Mouse (Mus musculus) C2C12 (cell line): ENCODE measurements around the gene Rplp2. TPM values are rescaled to one million over a fixed set of nuclear protein-coding genes. Genes with fewer than 3 reads are reported as not detected.

Experiments
- H3K27me3 ChIP-seq: one replicate; pipeline ENCODE4 v1.6.1; 2011; ENCODE audit not compliant: control insufficient read depth, insufficient read depth, insufficient read length
- H3K36me3 ChIP-seq: one replicate; pipeline ENCODE4 v1.6.1; 2011; ENCODE audit not compliant: control insufficient read depth, insufficient read depth
- H3K4me3 ChIP-seq: one replicate; pipeline ENCODE4 v1.5.1; 2011; ENCODE audit warnings: mild to moderate bottlenecking, control low read depth; ENCODE audit not compliant: poor library complexity, insufficient read depth, severe bottlenecking
- H3K79me2 ChIP-seq: one replicate; pipeline ENCODE4 v1.6.1; 2011; ENCODE audit not compliant: control insufficient read depth, insufficient read depth
- H3K79me3 ChIP-seq: one replicate; pipeline ENCODE4 v1.6.1; 2011; ENCODE audit warnings: low read depth, control low read depth
- H3ac ChIP-seq: one replicate; pipeline ENCODE3; 2011; ENCODE audit warnings: low read depth; ENCODE audit not compliant: control insufficient read depth, insufficient read length
- CEBPB ChIP-seq: IDR thresholded peaks from one replicate; pipeline ENCODE4 v1.6.1; 2011; ENCODE audit warnings: low read depth, mild to moderate bottlenecking, control low read depth, moderate library complexity
- CTCF ChIP-seq: IDR thresholded peaks from one replicate; pipeline ENCODE4 v1.5.1; 2011; ENCODE audit not compliant: control insufficient read depth, insufficient read depth, insufficient read length
- FOSL1 ChIP-seq: IDR thresholded peaks from one replicate; pipeline ENCODE4 v1.8.0; 2011; ENCODE audit warnings: mild to moderate bottlenecking, low read length; ENCODE audit not compliant: poor library complexity, insufficient read depth, severe bottlenecking
- MAX ChIP-seq: IDR thresholded peaks from one replicate; pipeline ENCODE4 v1.6.1; 2011; ENCODE audit warnings: mild to moderate bottlenecking, control low read depth
- MYOD1 ChIP-seq: IDR thresholded peaks from one replicate; pipeline ENCODE4 v1.6.1; 2011; ENCODE audit warnings: low read depth; ENCODE audit not compliant: control insufficient read depth, insufficient read length
- MYOG ChIP-seq: IDR thresholded peaks from one replicate; pipeline ENCODE4 v1.6.1; 2011; ENCODE audit not compliant: control insufficient read depth, insufficient read length; ENCODE audit errors: extremely low read depth
- USF1 ChIP-seq: IDR thresholded peaks from one replicate; pipeline ENCODE4 v1.6.1; 2011; ENCODE audit warnings: low read depth, mild to moderate bottlenecking, control low read depth, moderate library complexity
- polyA plus RNA-seq: library from polyadenylated mRNA; unstranded; fragments of >200 nt; fragmentation: generic; extraction: Trizol; gene quantifications from one replicate; pipeline ENCODE4 v1.2.1, GENCODE M21; 2012; ENCODE audit warnings: missing spikeins

Rplp2 gene
- polyA plus RNA-seq, 1 experiment: 4,785 TPM

DNA sequence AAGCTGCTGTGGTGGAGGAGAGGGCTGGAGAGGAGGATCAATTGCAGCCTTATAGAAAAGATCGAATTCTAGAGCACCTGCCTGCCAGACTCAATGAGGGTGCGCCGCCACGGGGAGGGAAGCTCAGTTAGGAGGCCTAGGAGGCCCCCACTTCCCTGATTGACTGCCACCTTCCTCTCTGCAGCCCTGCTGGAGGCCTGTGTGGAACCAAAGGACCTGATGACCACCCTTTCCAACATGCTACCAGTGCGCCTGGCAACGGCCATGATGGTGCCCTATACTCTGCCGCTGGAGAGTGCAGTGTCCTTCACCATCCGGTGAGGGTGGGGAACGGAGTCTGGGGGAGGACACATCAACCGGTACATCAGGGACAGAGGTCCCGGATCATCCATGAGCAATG, 11.5 kb downstream of the Rplp2 start:
- no peaks in the 10 kb centered on the region for H3K27me3 ChIP-seq
- TF ChIP-seq USF1: no peak
- no peak for TF ChIP-seq FOSL1
- no peak for TF ChIP-seq MYOD1
- no peak for TF ChIP-seq MAX
- no peak for TF ChIP-seq MYOG
- no peak for TF ChIP-seq CEBPB
- TF ChIP-seq CTCF: no peak
- no peaks in the 10 kb centered on the region for H3K79me2 ChIP-seq

DNA sequence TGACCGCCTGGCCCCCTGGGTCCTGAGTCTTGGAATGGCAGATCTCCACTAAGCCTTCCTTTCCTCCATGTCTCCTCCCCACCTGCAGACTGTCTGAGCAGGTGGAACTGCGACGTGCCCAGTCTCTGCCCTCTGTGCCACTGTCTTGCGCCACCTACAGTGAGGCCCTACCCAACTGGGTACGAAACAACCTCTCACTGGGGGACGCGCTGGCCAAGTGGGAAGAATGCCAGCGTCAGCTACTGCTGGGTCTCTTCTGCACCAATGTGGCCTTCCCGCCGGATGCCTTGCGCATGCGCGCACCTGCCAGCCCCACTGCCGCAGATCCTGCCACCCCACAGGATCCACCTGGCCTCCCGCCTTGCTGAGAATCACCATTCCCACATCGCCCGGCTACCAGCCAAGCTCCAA, 12.1 kb downstream of the Rplp2 start:
- Histone ChIP-seq H3K79me2 (no peaks in the 10 kb centered on the region), H3K36me3 (peaks cover 3% of the 10 kb centered on the region), H3K79me3 (no peaks in the 10 kb centered on the region), H3K27me3 (no peaks in the 10 kb centered on the region), H3ac (no peak overlapping the region), H3K4me3 (no peak overlapping the region)
- no peak for TF ChIP-seq MYOG
- no peak for TF ChIP-seq CTCF
- no peak for TF ChIP-seq MYOD1
- no peak for TF ChIP-seq FOSL1
- no peak for TF ChIP-seq USF1
- TF ChIP-seq CEBPB: no peak
- no peak for TF ChIP-seq MAX

More for the DNA sequence above, 11.5 kb downstream of the Rplp2 start:
- Histone ChIP-seq H3ac (no peak overlapping the region), H3K4me3 (no peak overlapping the region), H3K79me3 (no peaks in the 10 kb centered on the region), H3K36me3 (peaks cover 3% of the 10 kb centered on the region)

DNA sequence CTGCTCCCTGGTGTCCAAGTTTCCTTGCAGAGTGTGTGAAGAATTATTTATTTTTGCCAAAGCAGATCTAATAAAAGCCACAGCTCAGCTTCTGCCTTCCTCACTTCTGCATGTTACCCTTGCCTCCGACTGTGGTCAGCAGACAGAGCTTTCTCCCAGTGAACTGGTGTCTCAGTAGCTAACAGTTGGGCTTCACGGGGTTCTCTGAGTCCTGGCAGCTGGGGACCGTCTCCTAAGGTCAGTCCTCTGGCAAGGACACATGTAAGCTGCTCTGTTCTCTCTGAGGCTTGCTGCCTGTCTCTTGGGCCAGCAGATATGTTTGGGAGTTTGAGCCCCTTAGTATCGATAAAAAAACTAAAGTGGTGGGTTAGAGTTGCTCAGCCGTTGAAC, 12.8 kb downstream of the Rplp2 start:
- no peak overlapping the region for H3ac ChIP-seq
- no peak for TF ChIP-seq USF1
- TF ChIP-seq MYOG: no peak
- no peak for TF ChIP-seq FOSL1
- no peak for TF ChIP-seq MAX
- TF ChIP-seq CTCF: no peak
- no peak for TF ChIP-seq MYOD1
- no peak for TF ChIP-seq CEBPB
- H3K79me3 ChIP-seq: no peaks in the 10 kb centered on the region
- H3K4me3 ChIP-seq: no peak overlapping the region
- peaks cover 3% of the 10 kb centered on the region for H3K36me3 ChIP-seq
- no peaks in the 10 kb centered on the region for H3K79me2 ChIP-seq
- H3K27me3 ChIP-seq: no peaks in the 10 kb centered on the region

DNA sequence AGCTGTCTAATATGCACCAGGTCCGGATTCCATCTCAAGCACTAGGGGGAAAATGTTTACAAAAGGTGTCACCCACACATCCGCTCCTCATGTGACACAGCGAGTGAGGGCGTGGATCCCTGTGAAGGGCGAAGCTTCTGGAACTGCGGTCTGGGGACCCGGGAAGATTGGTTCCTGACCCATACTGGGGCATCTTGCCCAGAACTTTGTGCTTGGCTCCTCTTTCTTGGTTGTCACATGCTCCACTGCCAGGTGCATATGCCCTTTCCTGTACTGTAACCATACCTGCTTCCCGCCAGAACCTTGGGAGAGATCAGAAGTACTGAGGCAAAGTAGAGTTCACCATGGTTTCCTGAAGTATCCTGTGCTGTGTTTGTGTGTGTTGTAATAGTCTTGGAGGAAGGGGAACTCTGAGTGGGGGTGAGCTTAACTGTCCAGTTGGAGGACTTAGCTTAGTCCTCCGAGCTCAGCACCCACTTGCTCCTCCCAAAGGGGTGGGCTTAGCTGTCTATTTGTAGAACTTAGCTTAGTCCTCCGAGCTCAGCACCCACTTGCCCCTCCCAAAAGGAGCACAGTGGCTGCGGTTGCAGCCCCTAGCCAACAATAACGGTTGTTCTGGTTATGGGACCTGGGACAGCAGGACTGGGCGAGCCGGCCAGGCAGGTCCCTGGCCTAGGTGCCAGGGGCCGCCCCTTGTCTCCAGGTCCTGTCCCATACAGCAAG, 13.4 kb downstream of the Rplp2 start, which contains the start of gene Cracr2b:
TSS of gene Cracr2b (plus strand) at position 704 of the 723 bp plus-strand sequence.
- Histone ChIP-seq H3K4me3 (no peak within 1 kb of the TSS), H3K27me3 (no peaks in the 10 kb centered on the region), H3K79me2 (no peaks in the 10 kb centered on the region), H3ac (peak within 1 kb of the TSS; percentile 39), H3K79me3 (no peaks in the 10 kb centered on the region), H3K36me3 (peaks cover 3% of the 10 kb centered on the region)
- TF ChIP-seq MYOD1: no peak
- TF ChIP-seq MAX: no peak
- no peak for TF ChIP-seq MYOG
- TF ChIP-seq USF1: no peak
- TF ChIP-seq CEBPB: no peak
- TF ChIP-seq FOSL1: no peak
- no peak for TF ChIP-seq CTCF

DNA sequence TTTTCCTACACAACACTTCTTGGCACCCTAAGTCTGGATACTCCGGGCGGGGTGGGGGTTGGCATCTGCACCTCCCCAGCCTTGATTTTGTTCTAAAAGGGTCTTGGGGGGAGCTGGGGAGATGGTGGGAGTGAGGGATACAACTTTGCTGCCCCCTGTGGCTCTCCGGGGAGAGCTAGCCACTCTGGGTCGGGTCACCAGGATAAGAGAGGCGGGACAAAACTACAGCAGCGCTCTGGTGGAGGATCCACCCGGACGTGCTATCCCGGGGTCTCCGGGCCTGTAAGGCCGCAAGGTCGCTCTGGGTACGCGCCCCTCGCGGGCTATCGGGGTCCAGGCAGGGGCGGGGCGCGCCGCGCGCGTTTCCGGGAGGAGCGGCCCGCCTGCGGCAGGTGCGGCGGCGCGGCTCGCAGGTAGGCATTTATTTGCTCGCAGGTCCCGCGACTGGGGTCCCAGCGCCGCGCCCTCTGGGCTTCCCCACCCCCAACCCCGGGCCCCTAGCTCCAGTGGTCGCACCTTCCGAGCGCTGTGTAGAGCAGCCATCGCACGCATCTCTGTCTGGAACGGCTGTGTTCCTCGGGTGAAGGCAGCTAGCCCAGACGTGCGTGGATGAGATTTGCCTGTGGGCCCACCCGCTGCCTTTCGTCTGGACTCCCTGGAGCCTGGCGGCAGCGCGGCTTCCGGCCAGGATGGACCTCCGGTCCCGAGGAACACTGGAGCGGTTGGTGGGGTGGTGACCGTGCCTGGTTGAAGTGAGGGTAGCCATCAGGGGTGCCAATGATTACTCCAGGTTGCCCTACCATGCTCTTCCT, 14.6 kb downstream of the Rplp2 start:
- Histone ChIP-seq H3K79me2 (peaks cover 4% of the 10 kb centered on the region), H3K4me3 (no peak overlapping the region), H3K79me3 (no peaks in the 10 kb centered on the region), H3K27me3 (no peaks in the 10 kb centered on the region), H3K36me3 (peaks cover 3% of the 10 kb centered on the region), H3ac (peak overlapping the region; percentile 39)
- TF ChIP-seq MAX (no peak), FOSL1 (no peak)
